In genomic region chr11:54764759-54765158, GRCm38 (mm10) we compare ENCODE assay signal across 10 mouse cellular contexts. TPM values are rescaled to one million over a fixed set of nuclear protein-coding genes. Genes with fewer than 3 reads are reported as not detected.
A peak's percentile ranks its signal among the peaks of the same experiment; 100 is the strongest.
DNase-seq lines count a peak whose midpoint lies in the region; ATAC-seq lines count a peak whose summit lies in the region.
"Had no signal": no experiment of that assay in that cellular context is flagged by ENCODE, and none has a peak within 500 bp of the region (broad histone marks: within the 10 kb centered on the region; RNA-seq: fewer than 3 reads in every experiment).

No protein-coding gene starts in this region.

- intact Hi-C loops in heart, postnatal 36 days (cut with DNase I) = no loop called here

- DNase-seq in heart, adult 11 months = peak; percentile 75
- no peak for DNase-seq in heart, postnatal 36 days
- peak; percentile 80 for DNase-seq in naive thymus-derived CD4-positive, alpha-beta T cell, adult 2 months (ENCODE audit: low read depth)
- DNase-seq in thymus, postnatal 4 days = peak; percentile 50
- no peak for DNase-seq in lung, postnatal 4 days
- no peak for DNase-seq in adrenal gland, adult 18-20 months (ENCODE audit: low spot score in 2 of 2)
- no peak for DNase-seq in frontal cortex, postnatal 25 days (ENCODE audit: low spot score in 2 of 2)
- DNase-seq: cerebellum, adult 11 months had no signal

- ATAC-seq in activated CD4-positive, CD25-positive, alpha-beta regulatory T cell, adult 4 months = peak; percentile 86
- ATAC-seq: intestine, embryonic 15.5 days had no signal

RNA-seq across cellular contexts. Expression of gene Cdc42se2, which starts 22.7 kb away (rescaled TPM):
- total RNA-seq in heart, postnatal 36 days (2021) = 10 to 100 TPM; 24.8 to 26.8 TPM
- polyA plus RNA-seq in activated CD4-positive, CD25-positive, alpha-beta regulatory T cell, adult 4 months (2017; shearing (Covaris generic)) = 100 to 1,000 TPM; 286 to 321 TPM
- total RNA-seq in adrenal gland, adult 18-20 months (2021) = 10 to 100 TPM; 18.5 to 21.1 TPM

Comparison
In these comparisons a context has a peak if more than half of its experiments do, and no peak if none do; other contexts are left out.
1. DNase-seq: peak in heart, adult 11 months (single experiment), naive thymus-derived CD4-positive, alpha-beta T cell, adult 2 months (single experiment) and thymus, postnatal 4 days (single experiment); none in heart, postnatal 36 days (0 of 2), lung, postnatal 4 days (0 of 2), adrenal gland, adult 18-20 months (0 of 2) and frontal cortex, postnatal 25 days (0 of 2).